Mouse (Mus musculus) cerebral cortex, adult 2 months (tissue): ENCODE data around the gene Spx.

Experiments
- WGBS: fragments of 180-500 bp; shearing (Covaris S2); methylation state at CpG from one replicate; pipeline ENCODE4 v1.1.7; 2018; 5-methylcytosine and 5-hydroxymethylcytosine counted together

Gene Spx

DNA sequence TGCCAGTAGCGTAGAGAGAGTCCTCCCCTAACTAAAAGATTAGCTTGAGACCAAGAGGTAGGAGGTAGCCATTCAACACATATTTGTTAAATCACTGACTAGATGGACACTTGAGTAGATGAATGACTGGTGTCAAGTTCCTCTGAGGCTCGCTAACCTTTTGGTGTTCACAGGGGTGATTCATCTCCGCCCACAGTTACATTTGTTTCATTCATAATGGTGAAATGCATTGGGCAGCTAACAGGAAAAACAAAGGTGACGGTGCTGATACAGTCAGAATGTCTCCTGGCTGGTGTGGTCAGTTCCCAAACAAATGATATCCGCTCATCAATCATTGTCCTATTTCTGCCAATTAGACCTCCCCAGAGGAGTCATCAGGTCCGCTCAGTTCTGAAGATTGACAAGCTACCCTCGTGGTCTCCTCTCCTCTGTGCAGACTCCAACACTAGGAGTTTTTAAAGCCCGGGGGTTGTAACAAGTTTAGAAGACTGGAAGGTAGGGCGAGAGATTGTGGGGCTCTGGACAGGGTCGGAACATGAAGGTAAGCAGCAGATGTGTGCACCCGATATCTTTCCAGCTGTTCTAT, at the start of gene Spx:
Gene Spx, plus strand, starts transcription at position 536 of the 586 bp plus-strand sequence.
- 85% methylated on average over 11 of the region's 11 CpGs for WGBS

DNA sequence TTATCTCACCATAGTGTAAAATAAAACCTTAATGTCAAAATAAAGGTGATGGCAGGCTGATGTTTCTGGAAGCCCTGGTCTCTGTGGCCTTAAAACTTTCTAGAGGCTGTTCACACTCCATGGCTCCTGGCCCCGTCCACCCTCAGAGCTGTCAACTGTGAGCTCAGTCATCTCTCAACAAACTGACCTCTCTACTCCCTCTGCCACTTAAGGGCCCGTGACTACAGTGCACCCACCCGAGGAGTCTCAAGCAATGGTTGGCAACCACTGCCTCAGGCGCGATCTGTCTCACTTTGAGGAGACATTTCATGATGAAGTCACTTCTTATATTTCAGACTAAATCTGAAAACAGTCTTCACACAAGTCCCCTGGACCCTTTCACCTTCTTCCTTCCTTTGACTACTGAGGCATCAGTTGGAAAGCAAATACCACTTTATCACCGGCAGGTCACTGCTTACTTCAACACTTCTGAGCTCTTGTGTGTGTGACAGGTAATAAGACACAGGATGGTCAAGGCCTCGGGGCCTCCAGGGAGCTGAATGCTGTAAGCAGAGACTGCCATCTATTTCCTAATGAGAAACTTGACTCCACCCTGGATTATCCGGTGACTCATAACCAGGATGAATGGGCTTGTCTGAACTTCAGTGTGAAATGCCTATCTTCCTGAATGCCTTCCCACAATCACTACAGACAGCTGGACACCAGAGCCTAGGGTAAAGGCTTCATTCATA, 47.3 kb upstream of the Spx start:
- 88% methylated on average over 8 of the region's 8 CpGs for WGBS

DNA sequence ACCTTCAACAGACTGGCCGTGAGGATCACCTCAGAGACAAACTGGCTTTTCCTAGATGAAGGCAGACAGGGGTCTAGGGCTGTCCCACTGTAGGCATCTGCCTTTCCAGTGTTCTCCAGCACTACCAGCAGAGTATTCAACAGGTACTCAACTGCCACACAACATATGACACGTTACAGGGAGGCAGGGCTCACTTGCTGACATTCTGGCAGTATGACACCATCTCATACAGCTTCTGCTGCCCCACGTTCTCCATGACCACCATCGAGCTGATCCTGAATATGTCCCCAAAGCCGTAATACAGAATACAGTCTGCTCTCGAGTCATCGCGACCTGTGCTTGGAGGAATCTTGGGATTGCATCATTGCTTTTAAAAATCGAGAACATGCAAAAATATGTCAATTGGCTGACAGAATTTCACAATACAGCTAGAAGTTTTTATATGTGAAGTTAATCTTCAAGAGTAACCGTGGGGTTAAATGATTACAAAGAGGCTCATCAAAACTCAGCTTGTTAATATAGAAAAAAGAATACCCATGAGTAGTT, 46.7 kb upstream of the Spx start:
- 91% methylated on average over 10 of the region's 10 CpGs for WGBS

DNA sequence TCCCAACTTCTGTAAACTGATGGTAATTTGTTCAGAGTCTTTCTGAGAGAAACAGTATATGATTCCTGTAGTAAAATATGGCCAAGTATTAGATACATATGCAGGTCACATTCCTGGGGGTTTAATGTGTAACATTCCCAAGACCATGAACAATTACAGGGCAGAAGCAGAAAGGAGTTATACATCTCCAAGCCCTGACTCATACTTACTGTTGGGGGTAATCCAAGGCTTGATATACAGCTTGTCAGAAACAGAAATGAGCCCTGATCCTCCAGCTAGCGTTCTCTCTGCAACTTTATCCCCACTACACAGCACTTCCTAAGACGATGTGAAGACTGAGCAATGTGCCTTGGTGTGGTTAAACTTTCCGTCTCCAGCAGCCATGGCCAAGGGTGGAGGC, 45.7 kb upstream of the Spx start:
- WGBS: 92% methylated on average over 3 of the region's 3 CpGs

DNA sequence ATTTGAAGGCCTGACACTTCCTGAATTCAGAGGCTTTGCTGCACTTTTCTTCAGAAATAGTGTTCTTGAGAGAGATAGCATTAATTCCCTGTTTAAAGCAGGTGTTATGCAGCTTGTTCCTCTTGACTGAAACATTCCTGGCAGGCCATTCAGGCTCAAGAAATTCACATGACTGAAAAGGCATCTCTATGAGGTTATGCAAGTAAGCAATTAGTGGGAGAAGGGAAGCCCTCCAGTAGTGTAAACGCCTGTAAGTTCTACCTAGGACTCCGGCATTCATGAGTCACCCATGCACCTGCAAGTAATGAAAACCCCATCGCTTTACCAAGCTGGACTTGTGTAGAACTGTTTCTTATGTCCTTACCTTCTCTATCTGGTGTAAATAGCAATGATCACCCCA, 43.7 kb upstream of the Spx start:
- WGBS: 90% methylated on average over 3 of the region's 3 CpGs

DNA sequence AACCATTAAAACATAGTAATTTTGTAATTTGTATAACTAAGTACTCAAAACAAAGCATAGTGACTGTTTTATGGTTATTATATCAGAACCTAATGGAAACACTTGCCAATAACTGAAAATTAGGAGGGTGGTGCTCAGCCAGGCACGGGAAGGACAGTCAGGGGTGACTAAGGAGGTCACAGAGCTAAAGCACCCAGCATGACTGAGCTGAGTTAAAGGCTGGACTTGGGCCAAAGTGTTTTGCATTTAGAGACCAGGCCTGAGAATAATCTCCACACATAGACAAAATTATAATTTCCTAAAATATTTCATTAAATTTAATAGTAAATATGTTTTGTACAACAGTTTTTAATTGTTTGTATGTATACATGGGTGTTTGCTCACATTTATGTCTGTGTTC, 36.2 kb upstream of the Spx start:
- 55% methylated on average over 1 of the region's 1 CpGs for WGBS

DNA sequence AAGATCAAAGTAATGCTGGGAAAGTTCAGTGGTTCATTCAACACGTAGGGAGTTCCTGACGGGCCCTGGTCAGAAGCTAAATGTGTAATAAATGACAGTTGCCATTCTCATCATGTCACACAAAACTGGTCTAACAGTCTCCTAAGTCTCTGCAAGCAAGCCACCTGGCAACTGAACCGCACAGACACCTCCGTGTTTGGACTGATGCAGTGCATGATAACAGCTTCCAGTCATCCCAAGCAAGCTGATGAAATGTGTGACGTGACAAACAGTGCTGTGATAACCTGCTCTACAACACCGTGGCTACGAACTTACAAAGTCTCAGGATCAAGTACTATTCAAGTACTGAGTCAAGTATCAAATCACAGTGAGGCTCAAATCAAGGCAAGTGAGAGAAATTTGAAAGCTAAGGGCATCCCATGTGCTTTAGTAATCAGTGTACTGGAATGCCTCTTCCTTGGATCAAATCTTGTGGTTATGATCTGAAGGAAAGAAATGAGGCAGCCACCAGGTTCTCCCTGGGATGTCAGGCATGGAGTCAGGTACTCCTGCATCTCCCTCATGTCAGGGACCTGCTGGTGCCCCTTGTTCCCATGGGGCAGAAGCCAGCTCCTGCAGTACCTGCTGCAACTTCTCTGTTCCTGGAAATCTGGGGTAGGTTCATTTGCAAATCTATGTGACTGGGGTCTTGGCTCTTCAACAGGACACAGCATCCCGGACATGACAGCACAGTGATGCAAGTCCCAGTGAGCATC, 34.5 kb upstream of the Spx start:
- 95% methylated on average over 8 of the region's 8 CpGs for WGBS

DNA sequence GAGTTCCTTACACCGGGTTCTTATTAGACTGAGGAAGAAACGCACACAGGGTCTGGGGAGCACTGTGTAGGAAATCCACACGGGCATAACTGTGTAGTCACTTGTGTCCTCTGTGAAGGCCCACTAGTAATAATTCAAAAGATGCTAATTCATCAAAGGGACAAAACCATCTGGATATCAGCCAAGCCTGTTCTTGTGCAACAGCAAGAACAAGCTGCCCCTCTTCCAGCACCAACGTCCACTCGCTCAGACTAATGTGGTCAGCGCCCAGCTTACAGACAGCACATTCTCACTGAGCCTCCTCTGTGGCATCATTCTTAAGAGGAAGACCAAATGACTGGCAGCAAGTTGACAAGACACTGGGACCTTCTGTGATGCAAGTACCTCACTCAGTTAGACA, 33.3 kb upstream of the Spx start:
- 71% methylated on average over 6 of the region's 6 CpGs for WGBS

DNA sequence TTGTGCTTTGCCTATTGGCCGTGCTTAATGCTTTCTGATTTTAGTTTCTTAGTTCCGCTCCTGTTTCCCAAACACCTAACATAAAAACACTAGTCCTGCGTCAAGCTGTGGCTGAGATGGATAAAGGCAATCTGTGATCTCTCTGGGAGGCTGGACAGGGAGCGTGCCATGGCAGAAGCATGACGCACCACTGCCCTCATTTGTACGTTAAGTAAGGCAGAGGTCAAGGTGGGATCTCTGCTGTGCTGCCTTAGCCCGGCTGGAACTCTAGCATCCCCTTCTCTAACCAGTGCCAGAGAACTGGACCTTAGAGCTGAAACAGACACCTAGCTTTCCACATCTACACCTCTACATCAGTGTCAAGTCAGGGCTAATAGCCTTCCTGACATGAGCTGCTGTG, 31.6 kb upstream of the Spx start:
- WGBS: 96% methylated on average over 7 of the region's 7 CpGs

DNA sequence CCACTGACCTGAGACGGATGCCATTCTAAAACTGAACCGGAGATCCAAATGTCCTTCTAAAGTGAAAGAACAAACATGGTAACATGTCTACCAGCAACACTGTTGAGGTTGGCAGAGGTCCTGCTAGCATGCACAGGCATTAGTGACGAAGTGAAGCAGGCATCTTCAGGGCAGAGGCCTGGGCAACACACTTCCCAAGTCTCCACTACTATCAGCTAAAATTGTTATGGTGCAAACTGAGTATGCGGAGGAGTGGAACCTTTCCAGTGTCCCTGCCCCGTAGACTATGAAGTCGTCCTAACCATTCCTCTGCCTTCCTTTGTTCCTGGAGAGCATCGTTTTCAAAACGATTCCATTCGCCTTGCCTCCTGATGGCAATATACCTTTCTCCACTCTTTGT, 28.7 kb upstream of the Spx start:
- 92% methylated on average over 9 of the region's 9 CpGs for whole genome bisulfite sequencing

DNA sequence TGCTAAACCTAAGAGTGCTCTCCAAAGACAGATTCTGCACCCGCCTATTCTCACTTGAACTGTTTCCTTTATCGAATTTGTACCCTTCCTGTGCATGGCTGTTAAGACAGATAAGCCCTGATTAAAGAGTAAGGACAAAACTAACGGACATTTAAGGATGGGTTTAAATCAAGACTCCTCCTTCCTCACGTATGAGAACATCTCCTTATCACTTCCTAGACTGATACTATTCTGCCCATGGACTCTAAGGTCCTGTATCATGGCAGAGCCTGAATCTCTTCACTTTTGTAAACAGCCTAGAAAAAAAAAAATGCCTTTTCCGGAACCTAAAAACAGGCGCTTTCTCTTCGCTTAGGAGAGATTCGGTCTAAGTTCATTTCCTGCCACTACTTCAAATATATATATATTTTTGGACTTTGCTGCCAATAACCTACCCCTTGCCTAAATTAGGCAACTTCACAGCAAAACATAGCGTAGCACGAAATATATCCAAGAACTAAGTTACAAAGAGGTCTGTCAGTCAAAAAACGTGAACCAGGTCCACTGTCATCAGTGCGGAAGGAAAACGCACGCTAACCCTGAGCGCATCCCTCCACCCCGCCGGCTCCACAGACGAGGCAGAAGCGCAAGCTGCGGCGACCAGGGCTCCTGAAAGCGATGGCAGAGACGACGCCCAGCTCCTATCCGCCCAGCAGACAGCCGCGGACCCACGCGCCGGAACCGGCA, 26.8 kb upstream of the Spx start:
- WGBS: 4% methylated on average over 31 of the region's 31 CpGs

DNA sequence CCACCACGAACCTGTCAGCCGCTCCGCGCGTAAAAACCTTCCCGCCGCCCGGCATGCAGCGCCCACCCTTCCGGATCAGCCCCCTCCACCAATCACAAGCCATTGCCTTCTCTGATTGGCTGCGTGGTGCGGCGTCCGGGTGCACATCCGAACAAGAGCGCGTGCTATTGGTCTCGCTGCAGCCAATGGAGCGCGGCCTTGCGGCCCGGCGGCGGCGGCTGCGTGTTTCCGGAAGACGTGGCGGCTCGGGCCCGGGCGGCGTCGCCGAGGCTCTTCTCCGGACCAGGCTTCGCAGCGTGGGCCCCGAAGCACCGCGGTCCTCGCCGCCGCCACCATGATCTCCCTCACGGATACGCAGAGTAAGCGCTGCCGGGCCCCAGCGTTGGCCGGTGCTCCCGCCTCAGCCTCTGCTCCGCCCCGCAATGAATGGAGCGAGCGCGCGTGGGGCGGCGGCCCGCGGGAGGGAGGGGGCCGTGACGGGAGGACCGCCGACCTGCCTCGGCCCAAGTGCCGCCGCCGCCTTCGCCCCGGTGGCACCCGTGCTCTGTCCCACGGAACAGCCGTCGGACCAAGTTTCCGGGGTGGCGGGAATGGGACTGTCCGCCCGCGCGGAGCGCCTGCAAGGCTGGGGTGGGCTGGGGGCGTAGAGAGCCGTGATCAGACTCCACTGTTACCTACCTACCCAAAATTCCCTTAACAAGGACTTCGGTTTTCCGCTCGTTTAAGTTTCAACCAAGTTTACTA, 26.1 kb upstream of the Spx start, which contains the start of the genes Recql and Golt1b:
Gene Recql, minus strand, starts transcription at position 77 of the 744 bp plus-strand sequence.
Gene Golt1b, plus strand, starts transcription at position 211 of the 744 bp plus-strand sequence.
- under 1% methylated on average over 86 of the region's 87 CpGs for WGBS

DNA sequence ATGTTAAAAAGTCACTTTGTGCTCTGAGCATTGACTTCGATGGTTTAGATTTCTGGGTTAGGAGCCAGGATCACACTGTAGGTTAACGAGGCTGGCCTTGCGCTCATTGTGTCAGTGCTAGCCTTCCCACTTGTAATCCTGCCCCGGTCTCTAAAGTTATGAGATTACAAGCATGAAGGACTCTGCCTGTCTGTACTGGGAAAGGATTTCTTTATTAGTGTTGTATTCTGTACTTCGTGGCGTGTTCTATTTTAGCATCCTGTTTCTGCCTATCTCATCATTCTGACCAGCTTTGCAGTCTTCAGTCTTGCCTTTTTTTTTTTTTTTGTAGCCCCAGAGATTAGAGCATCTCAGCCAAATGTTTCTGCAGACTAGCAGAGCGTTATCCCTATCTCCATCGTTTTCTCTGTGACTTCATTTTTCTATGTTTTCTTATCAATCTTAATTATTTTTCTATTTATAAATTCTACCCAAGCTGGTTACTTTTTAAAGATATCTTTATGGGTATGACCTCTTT, 25.4 kb upstream of the Spx start:
- WGBS: 7% methylated on average over 8 of the region's 8 CpGs

DNA sequence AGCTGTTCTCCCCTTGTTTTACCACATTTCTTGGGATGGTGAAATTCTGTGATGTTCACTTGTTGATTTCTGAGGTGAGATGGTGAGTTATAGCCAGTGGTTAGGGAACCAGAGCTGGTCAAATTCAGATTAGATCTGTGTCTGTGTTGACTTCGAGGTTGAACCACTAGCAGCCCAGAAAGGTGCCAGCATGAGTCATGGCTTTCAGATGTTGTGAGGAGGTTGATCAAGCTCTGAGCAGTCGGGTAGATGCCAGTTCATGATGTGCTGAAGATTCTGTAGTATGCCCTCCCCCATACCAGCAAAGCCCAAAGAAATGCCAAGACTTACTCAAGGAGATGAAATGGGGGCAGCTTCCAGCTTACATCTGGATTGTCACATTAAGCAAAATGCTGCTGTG, 24.1 kb upstream of the Spx start:
- 51% methylated on average over 2 of the region's 2 CpGs for WGBS

DNA sequence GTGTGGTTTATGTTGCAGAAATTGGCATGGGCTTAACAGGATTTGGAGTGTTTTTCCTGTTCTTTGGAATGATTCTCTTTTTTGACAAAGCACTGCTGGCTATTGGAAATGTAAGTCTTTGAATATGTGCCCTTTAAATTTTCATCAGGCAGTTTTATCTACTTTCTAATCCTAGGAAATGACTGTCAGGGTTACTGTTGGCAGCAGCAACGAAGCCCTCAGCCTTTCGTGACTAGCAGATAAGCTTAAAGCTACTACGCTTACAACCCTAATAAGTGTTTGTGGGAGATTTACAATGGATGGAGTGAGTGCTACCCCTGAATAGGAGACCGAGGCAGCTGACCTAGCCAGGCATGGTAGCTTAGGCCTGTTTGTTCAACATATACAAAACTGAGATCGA, 20.9 kb upstream of the Spx start:
- WGBS: 90% methylated on average over 5 of the region's 5 CpGs

DNA sequence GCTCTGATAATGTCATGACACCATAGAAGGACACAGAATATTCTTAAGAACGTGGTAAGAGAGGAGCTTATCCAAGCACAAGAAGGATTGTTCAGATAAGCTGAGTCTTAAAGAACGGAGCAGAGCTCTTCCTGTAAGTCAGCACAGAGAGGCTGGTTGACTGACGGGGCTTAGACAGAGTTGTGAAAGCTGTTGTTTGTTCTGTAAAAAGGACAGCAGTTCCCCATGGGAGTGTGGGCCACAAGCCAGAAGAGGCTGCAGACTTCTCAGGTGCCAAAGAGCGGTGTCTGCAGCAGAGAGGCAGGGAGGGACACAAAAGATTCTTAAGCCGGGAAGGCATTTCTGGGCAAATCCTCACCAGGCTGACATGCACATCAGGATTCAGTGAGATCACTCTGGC, 18.6 kb upstream of the Spx start:
- 51% methylated on average over 5 of the region's 5 CpGs for WGBS

DNA sequence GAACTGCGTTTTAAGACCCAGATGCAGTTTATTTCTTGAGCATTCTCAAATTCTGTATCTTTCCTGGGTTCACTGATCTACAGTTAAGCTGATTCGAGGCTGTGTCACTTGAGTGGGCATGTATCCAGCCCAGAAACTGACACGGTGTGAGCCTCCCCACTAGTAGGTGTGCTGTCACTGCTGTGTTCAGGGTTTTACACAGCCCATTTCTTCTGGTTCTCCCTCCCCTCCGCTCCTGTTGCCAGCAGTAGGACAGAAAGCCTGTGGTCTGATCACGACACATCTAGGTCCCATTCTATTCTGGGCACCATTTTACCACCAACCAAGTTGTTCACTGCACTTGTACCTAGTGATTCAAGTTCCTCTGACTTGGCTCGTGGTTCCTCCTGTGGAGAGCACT, 17.5 kb upstream of the Spx start:
- WGBS: 67% methylated on average over 6 of the region's 6 CpGs

DNA sequence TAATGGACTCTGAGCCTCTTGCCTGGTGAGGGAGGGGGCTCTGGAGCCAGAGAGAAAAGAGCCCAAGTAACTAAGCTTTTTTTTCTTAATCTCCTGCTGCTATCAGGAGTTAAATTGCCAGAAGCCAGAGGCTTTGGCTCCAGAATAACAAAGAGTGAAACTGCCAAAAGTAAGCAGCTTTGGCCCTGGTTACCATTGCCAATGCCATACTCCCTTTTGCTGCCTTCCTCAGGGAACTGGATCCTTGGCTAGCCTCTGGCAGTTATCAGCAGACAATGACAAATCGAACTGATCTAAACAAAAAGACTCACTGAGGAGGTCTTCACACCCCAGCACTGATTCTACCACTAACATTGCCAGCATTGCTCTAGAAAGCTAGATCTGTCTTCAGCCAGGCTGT, 2.1 kb upstream of the Spx start:
- WGBS: 57% methylated on average over 1 of the region's 1 CpGs

DNA sequence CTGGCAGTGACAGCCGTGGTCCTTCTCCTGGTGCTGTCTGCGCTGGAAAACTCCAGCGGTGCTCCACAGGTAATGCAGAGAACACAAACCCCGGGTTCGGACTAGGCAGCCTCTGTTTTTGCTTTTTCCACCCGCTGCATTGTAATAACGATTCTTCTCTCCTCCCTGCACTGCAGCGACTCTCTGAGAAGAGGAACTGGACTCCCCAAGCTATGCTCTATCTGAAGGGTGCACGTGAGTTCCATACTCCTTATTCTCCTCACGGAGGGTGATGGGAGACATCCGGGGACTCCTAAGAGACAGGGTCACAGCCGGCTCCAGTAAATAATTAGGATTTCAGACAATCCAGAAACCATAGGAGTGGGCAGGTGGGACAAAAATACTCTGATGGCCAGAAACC, 604 bp downstream of the Spx start:
- 44% methylated on average over 12 of the region's 12 CpGs for WGBS

DNA sequence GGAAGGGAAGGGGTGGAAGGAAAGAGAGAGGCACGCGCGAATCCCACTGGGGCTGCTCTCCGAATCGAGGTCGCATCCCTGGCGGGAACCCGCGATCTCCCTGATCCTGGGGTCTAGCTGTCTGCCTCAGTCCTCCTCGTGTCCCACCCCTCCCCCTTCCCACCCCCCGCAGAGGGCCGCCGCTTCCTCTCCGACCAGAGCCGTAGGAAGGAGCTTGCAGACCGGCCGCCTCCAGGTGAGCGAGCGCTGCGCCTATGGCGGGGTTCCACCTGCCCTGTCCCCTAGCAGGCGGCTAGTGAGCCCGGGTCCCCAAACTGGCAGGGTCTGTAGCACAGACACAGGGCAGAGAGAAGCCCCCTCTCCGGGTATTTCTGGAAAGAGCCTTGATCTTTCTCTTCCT, 1.4 kb downstream of the Spx start:
- 4% methylated on average over 24 of the region's 24 CpGs for WGBS

DNA sequence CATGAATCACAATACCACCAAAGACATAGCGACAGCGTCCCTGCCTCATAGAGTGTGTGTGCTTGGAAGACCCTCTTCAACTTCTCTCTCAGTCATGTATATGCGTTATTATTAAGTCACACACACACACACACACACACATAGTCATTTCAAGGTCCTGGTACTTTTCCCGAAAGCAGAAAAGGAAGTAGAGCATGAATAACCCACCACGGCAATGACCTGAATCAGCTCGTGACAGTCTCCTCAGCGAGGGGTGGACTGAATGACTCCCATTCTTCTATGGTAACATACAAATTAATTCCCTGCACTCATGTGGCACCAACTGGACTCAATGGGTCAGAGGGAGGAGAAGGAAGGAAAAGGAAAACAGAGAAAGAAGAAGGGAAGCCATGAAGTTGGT, 11.7 kb downstream of the Spx start:
- 62% methylated on average over 7 of the region's 7 CpGs for WGBS
